Mouse (Mus musculus): ENCODE results near the gene Cavin1. TPM values are rescaled to one million over a fixed set of nuclear protein-coding genes. Genes with fewer than 3 reads are reported as not detected.

Gene Cavin1
- total RNA-seq, 4 experiments from 2014 or later: 321 to 363 (median 344) TPM

GRCm38 (mm10) chr11:100981236-100981635 lies 10.5 kb upstream of the Cavin1 start:
- no peak for DNase-seq

- no peak for DNase-seq
Measured at GRCm38 (mm10) chr11:100980438-100980837, 9.8 kb upstream of the Cavin1 start.

GRCm38 (mm10) chr11:100979887-100980286 lies 9.2 kb upstream of the Cavin1 start:
- DNase-seq: no peak

GRCm38 (mm10) chr11:100975241-100975640 lies 4.6 kb upstream of the Cavin1 start:
- DNase-seq: no peak

GRCm38 (mm10) chr11:100974381-100974970 lies 3.8 kb upstream of the Cavin1 start:
- DNase-seq: no peak

- no peak for DNase-seq
Measured at GRCm38 (mm10) chr11:100973245-100973644, 2.6 kb upstream of the Cavin1 start.

GRCm38 (mm10) chr11:100971455-100971854 lies 768 bp upstream of the Cavin1 start:
- DNase-seq: no peak

GRCm38 (mm10) chr11:100969744-100970556 lies 737 bp downstream of the Cavin1 start:
- DNase-seq: no peak

- DNase-seq: no peak
Measured at GRCm38 (mm10) chr11:100969189-100969743, 1.4 kb downstream of the Cavin1 start.

GRCm38 (mm10) chr11:100968501-100968900 lies 2.2 kb downstream of the Cavin1 start:
- no peak for DNase-seq

GRCm38 (mm10) chr11:100967881-100968420 lies 2.7 kb downstream of the Cavin1 start:
- DNase-seq: no peak

- no peak for DNase-seq
Measured at GRCm38 (mm10) chr11:100967376-100967775, 3.3 kb downstream of the Cavin1 start.

- DNase-seq: no peak
Measured at GRCm38 (mm10) chr11:100965760-100966159, 4.9 kb downstream of the Cavin1 start.

GRCm38 (mm10) chr11:100964901-100965542 lies 5.7 kb downstream of the Cavin1 start:
- DNase-seq: no peak

- no peak for DNase-seq
Measured at GRCm38 (mm10) chr11:100964180-100964579, 6.5 kb downstream of the Cavin1 start.

- DNase-seq: no peak
Measured at GRCm38 (mm10) chr11:100963647-100964046, 7.0 kb downstream of the Cavin1 start.

- DNase-seq: peak; percentile 71
Measured at GRCm38 (mm10) chr11:100962371-100962911, 8.2 kb downstream of the Cavin1 start.

- peak; percentile 69 for DNase-seq
Measured at GRCm38 (mm10) chr11:100960540-100960939, 10.1 kb downstream of the Cavin1 start.

- no peak for DNase-seq
Measured at GRCm38 (mm10) chr11:100959826-100960225, 10.9 kb downstream of the Cavin1 start.

GRCm38 (mm10) chr11:100959464-100959810 lies 11.2 kb downstream of the Cavin1 start:
- peak; percentile 60 for DNase-seq

GRCm38 (mm10) chr11:100958613-100959463 lies 11.8 kb downstream of the Cavin1 start:
- no peak for DNase-seq
